Mouse (Mus musculus): ENCODE results near the gene Rnf166.
A peak's percentile ranks its signal among the peaks of the same experiment; 100 is the strongest.

Rnf166 gene

GRCm38 (mm10) chr8:122475580-122476320 is at the start of gene Rnf166, which contains the start of gene Ctu2:
Gene Rnf166 (minus strand): TSS chr8:122476064.
Gene Ctu2 (plus strand): TSS chr8:122476143.
- DNase-seq, result peak; percentile 90

- DNase-seq, result no peak
These were observed 49.1 kb upstream of the Rnf166 start for GRCm38 (mm10) chr8:122525004-122525403.

GRCm38 (mm10) chr8:122524506-122524905 is 48.6 kb upstream of the Rnf166 start:
- DNase-seq, result no peak

GRCm38 (mm10) chr8:122523652-122524360 is 47.9 kb upstream of the Rnf166 start:
- DNase-seq, result peak; percentile 32

GRCm38 (mm10) chr8:122522796-122523651 is 47.2 kb upstream of the Rnf166 start:
- no peak for DNase-seq

- no peak for DNase-seq
These were observed 44.7 kb upstream of the Rnf166 start for GRCm38 (mm10) chr8:122520611-122521010.

- DNase-seq, result no peak
These were observed 41.8 kb upstream of the Rnf166 start for GRCm38 (mm10) chr8:122517541-122518190.

GRCm38 (mm10) chr8:122515699-122516098 is 39.8 kb upstream of the Rnf166 start:
- DNase-seq, result no peak

GRCm38 (mm10) chr8:122512392-122512791 is 36.5 kb upstream of the Rnf166 start:
- no peak for DNase-seq

GRCm38 (mm10) chr8:122511552-122511951 is 35.7 kb upstream of the Rnf166 start:
- no peak for DNase-seq

- DNase-seq, result peak; percentile 80
These were observed 25.0 kb upstream of the Rnf166 start for GRCm38 (mm10) chr8:122500856-122501255.

- no peak for DNase-seq
These were observed 22.0 kb upstream of the Rnf166 start for GRCm38 (mm10) chr8:122497912-122498311.

- DNase-seq, result no peak
These were observed 21.3 kb upstream of the Rnf166 start for GRCm38 (mm10) chr8:122497016-122497734.

- DNase-seq, result no peak
These were observed 12.5 kb upstream of the Rnf166 start for GRCm38 (mm10) chr8:122488387-122488786.

GRCm38 (mm10) chr8:122484831-122485230 is 9.0 kb upstream of the Rnf166 start:
- no peak for DNase-seq

GRCm38 (mm10) chr8:122483877-122484276 is 8.0 kb upstream of the Rnf166 start:
- no peak for DNase-seq

GRCm38 (mm10) chr8:122482448-122482847 is 6.6 kb upstream of the Rnf166 start:
- DNase-seq, result no peak

- DNase-seq, result peak; percentile 47
These were observed 808 bp downstream of the Rnf166 start for GRCm38 (mm10) chr8:122474951-122475560.

- no peak for DNase-seq
These were observed 1.9 kb downstream of the Rnf166 start for GRCm38 (mm10) chr8:122473911-122474421.

GRCm38 (mm10) chr8:122470691-122471090 is 5.2 kb downstream of the Rnf166 start:
- no peak for DNase-seq

- DNase-seq, result no peak
These were observed 5.9 kb downstream of the Rnf166 start for GRCm38 (mm10) chr8:122469965-122470364.
